Mouse (Mus musculus) naive thymus-derived CD4-positive, alpha-beta T cell, adult 2 months (primary cell): ENCODE results near the gene Pax9.

Experiments
- DNase-seq: peaks from one replicate; pipeline ENCODE4 v3.0.0-alpha.2; 2011; ENCODE audit warnings: low read depth

Gene Pax9

DNA sequence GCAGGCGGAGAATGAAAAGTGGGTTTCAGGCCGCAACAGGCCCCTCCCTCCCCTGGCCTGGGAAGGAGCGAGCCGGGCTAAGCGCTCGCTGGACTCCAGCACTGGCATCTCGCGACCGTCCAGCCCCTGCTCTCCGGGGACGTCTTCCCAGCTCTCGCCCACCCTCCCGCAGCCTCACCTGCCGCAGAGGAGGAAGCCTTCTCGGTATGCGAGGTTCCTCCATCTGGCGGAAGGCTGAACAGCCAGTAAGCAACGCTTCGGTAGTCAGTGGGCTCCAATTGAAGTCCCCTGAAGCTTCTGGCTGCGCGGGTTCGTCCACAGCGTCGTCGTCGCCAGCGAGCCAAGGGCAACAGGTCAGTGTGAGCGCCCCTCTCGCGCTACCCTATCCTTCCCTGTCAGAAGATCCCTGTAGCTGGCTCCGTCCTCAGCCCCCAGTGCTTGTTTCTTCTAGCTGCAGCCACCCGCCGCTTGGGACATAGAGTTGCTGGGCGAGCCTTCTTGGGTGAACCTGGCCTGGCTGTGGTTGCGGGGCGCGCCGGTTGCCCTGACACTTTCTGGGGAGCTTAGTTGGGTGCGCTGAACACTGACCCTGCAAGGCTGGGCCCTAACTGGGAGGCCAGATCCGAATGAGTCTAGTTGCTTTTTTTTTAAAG, at the start of gene Pax9:
TSS of gene Pax9 (plus strand) at position 341 of the 653 bp plus-strand sequence.
- DNase-seq, result no peak

DNA sequence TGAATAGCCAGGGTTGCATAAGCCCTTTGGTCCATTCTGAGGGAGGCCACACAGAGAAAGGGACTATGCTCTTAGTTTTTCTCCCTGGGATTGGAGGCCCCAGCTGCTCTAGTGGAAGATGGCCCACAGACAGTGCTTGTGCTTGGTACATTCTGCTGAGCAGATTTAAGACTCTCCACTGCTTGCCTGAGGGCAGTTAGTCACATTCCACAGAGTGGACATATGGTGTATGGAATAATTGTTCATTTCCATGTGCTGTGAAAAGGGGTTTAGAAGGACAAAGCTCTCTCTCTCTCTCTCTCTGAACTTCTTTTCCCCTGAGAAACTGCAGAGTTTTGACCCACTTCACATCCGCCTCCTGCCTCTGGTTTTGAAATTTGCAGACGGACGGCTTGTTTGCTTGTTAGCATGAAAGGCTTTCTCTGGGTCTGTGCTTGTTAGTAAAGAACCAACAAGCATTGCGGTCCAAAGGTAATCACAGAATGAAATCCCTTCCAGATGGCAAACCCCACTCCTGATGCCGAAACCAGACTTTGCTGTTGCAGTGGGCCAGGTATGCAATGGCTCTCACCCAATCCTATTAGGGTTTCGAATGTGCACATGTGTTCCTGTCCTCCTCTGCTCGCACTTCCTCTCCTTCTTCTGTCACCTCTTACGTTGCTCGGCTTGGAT, 22.0 kb upstream of the Pax9 start:
- no peak for DNase-seq

DNA sequence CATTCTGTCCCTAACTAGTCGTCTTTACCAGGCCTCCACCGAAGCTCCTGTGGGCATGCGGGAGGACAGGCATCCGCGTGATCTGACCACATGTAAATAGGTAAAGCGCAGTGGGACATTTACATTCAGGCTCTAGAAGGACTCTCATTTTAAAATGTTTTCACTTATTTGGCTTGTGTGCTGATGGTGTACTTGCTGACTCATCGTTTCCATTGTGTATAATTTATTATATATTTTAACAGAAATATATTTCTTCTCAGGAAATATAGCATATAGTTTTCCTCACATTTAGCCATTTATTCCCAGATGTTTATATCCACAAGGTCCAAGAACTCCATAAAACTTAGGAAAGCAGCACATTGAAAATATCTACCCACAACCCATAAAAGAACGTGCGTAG, 20.8 kb upstream of the Pax9 start:
- no peak for DNase-seq

DNA sequence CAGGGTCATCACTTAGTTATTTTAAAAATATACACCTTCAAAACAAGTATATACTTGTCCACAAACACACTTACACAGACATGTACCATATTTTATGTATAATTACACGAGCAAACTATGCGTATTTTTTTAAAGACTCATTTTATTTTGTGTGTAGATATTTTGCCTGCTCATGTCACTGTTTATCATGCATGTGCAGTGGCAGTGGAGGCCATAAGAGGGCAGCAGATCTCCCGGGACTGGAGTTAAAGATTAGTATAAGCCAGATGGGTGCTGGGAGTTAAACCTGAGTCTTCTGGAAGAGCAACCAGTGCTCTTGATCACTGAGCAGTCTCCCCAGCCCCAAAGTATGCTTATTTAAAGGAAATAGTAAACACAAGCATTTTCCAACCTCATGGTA, 16.8 kb upstream of the Pax9 start:
- DNase-seq, result no peak

DNA sequence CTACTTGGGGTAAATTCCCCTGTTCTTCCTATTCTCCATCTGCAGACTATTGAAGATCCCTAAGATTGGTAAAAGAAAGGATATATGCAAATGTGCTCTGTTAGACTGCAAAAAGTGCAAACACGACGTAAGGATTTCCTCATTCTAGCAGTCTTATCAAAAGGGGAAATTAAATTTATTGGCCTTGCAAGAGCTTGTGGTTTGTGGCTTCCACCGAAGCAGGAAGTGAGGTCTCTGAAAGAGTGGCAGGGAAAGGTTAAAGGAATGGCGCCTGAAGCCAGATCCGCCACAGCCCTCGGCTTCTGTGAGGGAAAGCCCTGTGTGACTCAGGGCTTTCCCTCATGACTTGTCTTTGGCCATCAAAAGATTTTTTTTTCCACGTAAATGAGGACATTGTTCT, 13.9 kb upstream of the Pax9 start:
- no peak for DNase-seq

DNA sequence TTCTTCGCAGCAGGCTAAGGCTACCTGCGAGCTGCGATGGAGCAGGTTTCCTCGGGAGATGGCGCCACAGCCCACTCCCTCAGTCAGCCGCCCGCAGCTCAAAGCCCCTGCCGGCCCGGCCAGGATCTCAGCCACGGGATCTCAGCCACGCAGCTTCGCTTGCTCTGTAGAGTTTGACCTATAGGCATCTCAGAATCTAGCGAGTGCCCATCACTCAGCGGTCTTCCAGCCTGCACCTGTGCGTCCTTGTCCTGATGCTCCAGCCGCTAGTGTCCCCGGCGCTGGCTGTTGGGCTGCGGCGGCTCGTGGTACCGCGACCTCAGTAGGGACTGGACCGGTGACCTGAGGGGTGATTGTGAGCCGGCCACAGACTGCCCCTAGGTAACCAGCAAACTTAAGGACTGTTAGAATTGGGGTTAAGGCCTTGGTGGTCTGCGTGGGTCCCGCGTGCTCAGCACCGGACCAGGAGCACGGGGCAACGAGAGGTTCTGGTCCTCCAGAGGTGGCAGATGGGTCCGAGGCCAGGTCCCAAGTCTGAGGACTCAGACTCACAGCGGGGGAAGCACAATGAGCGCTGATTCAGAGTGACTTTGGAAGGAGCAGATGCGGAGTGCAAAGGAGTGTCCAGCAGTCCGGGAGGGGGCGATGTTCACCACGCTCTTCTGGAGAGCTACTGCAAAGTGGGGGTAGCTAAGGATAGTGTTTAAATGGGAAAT, 10.3 kb upstream of the Pax9 start:
- no peak for DNase-seq

DNA sequence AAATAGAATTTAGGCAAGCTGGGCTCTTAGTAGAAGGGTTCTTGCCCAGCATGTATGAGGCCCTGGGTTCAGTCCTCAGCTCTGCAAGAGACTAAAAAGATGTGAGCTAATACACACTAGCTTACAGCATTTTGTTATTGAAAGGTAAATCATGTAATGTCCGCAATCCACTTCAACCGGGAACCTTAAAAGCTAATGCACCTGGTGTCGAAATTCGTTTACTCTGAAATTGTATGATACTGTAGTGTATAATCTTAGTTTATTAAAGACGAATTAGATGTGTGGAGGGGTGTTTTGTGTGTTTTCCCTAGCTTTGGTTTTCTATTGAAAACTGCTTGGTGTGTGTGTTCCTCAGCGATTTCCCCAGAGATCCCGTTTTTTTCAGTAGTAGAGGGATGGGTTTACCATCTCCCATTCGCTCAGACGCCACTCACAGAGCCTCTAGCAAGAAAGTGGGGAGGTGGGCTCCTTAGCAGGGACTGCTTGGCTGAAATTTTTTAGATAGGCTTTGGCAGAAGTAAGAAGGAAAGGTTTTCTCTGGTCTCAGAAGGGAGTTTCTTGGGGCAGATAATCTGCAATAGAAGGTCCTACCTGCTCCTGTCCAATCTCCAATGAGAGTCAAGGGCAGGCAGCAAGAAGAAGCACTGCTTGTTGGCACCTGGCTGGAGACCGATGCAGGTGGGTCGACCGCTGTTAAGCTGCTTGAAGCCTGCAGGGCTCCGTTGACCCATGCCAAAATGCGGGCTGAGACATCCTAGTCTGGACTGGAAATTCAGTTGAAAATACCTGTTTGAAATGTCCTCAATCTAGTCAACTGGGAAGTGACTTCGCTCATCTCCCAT, 3.7 kb upstream of the Pax9 start:
- no peak for DNase-seq

DNA sequence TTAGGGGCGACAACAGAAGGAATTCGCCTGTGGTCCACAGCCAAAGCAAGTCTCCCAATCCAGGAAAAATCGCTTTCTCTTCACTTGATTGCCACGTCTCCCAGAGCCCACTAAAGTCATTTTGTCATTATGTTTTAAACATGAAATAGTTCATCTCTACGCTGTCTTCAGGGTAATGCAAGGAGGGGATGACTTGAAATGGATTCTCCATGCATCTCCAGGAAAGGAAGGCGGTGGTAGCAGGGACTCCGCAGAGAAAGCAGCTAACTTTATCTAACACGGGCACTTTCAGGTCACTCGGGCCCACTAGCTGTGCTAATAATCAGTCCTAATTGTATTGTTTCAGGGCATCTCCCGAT, 3.1 kb upstream of the Pax9 start:
- DNase-seq, result no peak

DNA sequence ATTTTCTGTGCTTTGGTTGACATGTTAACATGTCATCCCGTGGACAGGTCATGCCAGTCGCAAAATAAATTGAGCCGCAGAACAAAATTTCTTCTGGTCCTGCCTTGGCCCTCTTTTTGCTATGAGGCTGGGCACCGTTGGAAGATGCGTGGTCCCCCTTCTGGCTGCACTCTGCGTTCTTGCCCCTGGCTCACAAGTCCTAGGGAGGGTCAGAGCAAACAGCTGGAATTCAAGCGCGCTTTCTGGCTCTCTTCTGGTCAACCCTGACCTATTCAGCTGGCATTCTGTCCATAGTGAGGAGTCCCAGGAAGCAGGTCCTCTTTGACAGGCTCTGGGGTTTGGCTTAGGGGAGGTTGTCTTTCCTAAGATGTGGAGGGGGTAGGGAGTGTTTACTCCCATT, 2.6 kb upstream of the Pax9 start:
- no peak for DNase-seq

DNA sequence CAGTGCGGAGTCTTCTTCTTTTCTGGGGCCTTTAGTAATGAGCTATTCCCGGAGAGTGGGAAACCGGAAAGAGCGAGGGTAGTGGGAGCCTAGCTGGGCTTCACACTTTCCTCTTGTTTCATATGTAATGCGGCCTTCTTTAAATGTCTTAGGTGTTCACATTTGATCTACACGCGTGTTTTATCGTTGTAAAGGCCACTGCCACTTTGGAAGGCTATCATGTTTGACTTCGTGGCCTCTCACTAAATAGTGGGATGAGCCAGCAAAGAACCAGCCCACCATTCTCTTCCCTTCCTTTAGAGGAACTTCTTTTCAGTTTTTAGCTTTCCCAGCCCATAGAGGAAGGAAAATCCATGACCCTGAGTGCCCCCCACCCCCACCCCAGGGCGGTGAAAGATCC, 2.2 kb upstream of the Pax9 start:
- DNase-seq, result no peak

DNA sequence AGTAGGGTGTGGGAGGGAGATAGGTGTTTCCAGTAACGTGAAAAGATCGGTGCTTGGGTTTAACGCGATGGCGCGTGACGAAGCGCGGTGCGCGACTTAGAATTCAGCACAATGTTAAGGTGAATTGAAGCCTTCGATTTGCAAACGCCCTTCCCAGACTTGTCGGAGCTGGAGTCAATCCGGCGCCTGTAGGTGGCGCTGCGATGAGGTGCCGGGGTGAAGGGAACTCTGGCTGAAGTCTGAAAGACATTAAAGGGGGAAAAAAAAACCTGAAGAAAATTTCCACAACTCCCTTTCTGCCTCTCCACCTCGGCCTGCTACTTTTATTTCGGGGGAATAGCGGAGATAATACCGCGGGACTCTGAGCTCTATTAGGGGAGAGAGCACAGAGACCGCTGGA, 1.8 kb upstream of the Pax9 start:
- no peak for DNase-seq

DNA sequence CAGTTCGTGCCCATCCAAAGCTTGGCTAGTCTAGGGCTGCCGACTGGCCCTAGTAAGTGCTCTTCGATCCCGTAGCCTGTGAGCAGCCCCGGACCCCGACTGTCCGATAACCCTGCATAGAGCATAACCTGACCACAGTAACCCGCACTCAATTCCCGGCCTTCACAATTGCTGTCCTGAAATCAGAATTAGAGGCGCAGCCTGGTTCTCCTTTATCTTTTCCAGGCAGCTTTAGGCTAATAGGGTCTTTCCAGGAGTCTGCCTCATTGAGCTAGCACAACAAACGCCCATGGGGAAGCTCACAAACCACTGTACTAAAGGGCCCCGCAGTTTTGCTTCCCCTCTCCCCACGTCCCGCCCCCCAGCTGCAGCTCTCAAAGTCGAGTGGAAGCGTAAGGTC, 1.2 kb upstream of the Pax9 start:
- no peak for DNase-seq

DNA sequence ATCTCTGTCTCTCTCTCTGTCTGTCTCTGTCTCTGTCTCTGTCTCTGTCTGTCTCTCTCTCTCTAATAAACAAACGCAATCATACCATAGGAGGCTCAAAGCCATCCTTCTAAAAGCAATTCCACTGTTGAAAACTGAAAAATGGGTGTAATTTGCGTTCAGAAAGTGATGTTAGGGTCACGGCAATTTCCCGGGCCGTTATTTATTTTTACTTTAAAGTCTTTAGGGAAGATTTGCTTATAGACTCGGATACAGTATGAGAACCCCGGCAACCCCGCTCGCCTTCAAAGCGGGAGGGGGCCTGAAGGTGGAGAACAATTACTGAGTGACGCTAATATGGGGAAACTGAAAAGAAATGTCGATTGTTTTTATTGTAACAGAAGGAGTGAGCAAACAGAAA, 566 bp upstream of the Pax9 start:
- no peak for DNase-seq

DNA sequence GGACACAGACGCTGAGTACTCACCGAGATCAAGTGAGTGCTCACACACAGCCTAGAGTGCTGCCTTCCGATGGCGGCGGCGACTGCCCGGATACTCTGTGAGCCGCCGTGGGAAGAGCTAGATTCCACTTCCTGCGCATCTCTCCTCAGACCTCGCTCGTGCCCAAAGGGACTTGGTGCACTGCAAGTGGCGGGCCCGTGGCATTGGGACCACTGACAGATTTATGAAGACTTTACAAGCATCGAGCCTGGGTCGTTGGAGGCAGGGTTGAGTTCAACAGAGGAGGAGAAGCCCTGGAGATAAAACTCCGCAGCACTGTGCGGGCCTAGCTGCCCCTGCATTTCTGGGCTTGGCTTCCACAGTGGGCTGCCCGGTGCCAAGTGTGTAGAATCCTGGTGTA, 969 bp downstream of the Pax9 start:
- DNase-seq, result no peak

DNA sequence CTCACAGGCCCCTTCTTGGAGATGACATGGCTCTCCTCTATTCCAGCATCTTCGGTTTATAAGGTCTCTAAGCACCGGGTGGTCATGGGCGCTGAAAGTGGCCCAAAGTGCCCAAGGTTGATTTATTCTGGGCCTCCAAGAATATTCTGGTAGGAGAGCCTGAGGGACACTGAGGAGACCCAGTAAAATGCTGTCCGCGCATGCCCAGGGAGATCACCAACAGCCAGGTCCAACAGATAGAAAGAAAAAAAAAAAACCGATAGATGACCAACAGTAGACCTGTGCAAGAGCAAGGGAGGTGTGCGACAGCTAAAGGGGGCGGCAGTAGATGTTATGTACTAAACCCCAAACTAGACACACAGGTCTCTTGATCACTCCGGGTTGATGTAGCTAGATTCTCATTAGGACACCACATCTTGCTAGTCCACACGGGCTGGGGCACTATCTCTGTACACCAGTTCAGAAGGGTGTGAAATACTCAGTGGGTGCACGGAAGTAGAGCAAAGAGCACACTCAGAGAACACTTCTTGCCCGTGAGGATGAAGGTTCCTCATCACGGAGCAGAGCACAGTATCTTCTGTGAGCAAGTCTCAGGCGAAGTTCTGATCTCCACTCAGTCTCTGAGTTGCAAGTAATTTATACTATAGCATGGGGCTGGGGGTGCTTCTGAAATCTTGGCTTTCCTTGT, 2.0 kb downstream of the Pax9 start:
- no peak for DNase-seq

DNA sequence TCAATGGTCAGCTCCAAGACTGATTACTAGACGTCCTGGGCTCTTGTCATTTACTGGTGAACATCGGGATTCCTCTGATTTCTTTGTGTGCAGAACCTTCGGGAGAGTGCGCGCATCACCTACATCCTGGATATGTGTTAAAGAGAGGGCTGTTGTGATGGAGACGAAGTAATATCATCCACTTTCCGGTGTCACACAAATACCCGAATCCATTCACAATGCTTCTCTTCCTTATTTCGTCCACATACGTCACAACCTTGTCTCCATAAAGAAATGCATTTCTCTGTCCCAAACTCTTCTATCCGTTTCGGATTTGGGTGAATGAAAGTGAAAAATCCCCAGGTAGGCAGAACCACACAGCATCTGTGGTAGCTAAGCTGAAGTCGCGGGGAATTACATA, 2.8 kb downstream of the Pax9 start:
- DNase-seq, result no peak

DNA sequence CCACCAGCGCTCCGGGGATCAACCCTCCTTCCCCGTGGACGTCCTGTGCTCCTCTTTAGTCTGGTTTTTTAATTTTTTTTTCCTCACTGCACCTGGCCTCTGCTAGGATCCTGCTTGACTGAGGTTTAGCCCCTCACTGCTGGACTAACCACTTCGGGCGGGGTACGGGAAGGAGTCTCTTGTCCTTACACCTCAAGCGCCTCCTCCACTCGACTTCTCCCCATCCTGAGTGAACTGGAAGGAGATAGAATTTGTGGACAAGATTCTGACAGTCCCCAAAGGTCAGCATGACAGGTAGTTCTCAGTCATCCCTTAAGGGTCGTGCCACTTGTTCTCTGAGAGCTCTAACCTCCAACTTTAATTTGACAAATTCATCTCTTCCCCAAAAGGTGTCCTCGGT, 3.4 kb downstream of the Pax9 start:
- no peak for DNase-seq

DNA sequence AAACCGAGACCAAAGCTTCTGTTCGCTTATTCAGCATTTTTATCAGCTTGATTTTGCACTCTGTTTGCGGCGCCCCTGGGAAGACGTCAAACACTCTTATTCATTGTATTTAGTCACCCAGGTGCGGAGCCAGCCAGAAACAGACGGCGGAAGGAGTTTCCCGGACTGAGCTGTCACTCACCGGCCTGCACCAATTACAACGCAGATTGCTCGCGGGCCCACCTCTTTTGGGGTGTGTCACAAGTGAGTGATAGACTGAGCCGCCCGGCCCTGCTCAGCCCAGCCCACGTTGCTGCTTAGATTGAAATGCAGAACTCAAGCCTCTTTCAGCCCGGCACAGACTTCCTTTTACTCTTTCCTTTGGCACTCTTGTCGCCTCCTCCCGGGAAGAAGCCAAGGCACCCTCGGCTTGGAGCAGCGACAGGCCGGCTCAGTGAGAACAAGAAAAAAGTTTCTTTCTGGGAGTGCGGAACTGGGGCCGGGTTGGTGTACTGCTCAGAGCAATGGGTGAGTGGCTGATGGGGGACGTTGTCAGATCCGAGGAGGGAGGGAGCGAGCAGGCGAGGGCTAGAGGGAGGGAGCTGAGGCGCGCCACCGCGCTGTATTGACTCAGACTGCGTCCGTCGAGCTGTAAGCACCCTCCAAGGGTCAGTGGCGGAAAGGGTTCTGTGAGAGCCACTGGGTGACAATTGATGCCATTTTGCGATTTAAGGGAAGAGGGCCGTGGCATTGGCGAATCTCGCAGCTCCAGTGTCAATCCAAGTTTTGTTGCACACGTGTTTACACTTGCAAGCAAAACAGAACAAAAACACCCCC, 4.0 kb downstream of the Pax9 start:
- no peak for DNase-seq

DNA sequence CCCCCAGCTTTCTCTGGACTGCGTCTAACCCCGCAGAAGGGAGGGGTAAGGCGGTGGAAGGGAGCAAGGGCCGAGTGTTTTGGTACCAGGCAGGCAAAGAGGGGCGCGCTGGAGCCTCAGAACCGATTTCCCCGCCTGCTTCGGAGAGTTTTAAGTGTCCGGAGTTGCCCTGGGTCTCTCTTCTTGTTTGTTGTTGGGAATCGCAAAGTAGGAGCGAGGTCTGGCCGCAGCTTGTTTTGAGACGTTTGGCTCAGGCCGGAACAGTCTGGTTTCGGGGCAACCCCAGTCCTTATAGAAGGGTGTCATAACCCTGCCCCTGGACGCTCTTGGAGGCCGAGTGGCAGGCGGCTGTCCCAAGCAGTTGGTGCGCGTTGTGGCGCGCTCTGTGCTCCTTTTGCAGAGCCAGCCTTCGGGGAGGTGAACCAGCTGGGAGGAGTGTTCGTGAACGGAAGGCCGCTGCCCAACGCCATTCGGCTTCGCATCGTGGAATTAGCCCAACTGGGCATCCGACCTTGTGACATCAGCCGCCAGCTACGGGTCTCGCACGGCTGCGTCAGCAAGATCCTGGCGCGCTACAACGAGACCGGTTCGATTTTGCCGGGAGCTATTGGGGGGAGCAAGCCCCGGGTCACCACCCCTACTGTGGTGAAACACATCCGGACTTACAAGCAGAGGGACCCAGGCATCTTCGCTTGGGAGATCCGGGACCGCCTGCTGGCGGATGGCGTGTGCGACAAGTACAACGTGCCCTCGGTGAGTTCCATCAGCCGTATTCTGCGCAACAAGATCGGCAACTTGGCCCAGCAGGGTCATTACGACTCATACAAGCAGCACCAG, 4.8 kb downstream of the Pax9 start:
- no peak for DNase-seq

DNA sequence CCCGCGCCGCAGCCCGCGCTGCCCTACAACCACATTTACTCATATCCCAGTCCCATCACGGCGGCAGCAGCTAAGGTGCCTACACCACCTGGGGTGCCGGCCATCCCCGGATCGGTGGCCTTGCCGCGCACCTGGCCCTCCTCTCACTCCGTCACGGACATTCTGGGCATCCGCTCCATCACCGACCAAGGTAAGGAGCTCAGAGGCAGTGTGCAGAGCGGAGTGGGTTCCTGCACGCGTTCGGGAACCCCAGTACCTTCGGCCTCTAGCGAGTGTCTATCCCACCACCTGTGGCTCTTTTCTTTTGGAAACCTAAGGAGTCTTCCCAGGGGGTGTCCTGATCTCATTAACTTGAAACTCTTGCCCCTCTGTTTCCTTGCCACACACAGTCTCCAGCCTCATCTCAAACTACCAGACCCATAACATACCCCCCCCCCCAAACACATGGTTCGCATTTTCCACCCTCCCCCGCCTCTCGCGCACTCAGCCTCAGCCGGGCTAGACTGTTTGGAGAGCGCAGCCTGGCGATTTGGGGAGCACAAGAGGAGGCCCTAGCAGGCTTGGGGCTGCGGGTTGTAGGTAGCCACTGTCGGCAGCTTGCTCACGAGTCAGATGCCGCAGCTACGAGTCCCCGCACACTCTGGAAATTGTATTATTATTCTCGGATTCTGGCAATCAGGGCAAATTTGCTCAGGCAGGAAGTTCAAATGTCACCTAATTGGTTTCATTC, 5.6 kb downstream of the Pax9 start:
- DNase-seq, result no peak
